Mouse (Mus musculus) adrenal gland, postnatal 4 days (tissue): ENCODE measurements around the gene Lmo7. TPM values are rescaled to one million over a fixed set of nuclear protein-coding genes. Genes with fewer than 3 reads are reported as not detected.

Experiments
- DNase-seq, 2 experiments: peaks; one replicate each; pipeline ENCODE4 v3.0.0; 2021 to 2022; ENCODE audit warnings: low spot score in 2 of 2, mixed read lengths in 2 of 2
- total RNA-seq, 2 experiments: library from RNA; stranded (reverse); gene quantifications; 2 replicates each; pipeline ENCODE4 v1.2.3; 2021

Gene Lmo7
- total RNA-seq, 2 experiments from 2014 or later: 30.0 to 30.8 TPM

DNA sequence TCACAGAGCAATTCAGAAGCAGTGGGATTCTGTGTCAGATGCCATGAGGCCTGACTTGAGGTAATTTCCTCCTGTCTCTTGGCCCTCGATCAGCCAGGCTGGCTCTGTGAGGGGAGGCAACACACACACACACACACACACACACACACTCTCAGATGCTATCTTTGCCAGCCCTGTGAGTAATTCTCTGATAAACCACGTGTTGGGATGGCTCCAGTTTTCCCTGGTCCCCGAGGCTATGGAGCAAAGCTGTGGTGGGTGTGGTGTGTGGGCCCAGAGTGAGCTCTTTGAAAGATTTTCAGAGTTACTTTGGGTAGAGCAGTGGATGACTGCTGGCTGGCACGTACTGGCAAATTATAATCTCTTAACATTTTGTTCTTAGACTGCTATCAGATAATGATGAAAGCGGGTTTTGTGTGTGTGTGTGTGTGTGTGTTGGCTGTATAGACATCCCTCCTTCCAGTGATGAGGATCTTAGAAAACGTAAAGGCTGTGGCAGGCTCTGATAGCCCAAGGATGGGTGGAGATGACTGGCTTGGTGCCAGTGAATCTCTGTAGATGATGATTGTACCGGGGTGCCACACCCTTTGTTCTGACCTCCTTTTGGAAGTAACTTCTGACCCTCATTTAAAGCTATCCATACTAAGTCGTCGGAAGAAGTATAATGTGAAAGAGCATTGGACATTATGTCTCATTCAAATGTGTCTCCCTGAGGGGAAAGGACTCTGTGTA is 140.6 kb downstream of the Lmo7 start:
- no peak for DNase-seq

DNA sequence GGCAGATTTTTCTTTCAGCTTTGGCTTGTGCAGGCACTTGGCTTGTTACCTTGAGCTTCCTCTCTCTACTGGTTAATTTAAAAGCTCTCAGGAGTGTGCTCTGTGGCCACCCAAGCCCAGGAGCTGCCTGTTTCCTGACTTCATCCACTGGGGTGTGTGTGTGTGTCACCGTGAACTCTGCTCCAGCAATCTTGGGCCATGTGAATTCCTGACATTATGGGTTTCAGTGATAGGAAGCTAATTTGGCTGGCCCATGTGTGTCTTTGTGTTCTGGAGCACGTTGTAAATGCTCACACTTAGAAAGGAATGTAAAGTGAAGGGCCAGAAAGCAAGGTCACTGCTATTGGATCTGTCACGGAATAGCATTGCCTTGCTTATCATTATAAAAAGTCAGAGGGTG is 143.1 kb downstream of the Lmo7 start:
- no peak for DNase-seq

DNA sequence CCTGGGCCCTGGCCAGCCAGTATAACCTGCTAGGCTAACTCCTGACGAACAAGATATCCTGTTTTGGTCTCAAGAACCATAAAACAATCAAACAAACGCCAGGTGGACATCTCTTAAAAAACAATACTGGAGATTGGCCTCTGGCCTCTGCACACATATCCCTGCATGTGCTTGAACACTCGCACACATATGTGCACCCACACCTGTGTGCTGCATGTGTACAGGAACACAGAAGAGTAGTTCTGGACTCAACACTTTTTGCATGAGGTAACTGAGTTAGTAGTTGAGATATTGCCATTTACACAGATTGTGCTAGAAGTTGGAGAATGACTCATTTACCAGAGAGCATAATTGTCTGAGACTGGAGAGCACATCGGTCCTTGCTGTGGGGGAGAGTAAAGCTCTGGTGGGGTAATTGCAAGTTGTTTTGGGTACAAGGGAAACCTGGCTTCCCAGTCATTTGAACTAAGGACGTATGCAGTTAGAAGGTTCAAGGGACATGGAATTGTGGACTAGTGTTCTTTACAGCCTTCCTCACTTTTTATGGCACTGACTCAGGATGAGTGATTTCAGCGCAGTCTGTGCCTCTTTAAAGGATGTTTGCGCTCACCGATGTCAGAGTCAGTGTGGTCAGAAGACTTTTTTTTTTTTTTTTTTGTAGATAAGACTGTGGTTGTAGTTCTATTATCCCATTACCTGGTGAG is 148.7 kb downstream of the Lmo7 start:
- no peak for DNase-seq

DNA sequence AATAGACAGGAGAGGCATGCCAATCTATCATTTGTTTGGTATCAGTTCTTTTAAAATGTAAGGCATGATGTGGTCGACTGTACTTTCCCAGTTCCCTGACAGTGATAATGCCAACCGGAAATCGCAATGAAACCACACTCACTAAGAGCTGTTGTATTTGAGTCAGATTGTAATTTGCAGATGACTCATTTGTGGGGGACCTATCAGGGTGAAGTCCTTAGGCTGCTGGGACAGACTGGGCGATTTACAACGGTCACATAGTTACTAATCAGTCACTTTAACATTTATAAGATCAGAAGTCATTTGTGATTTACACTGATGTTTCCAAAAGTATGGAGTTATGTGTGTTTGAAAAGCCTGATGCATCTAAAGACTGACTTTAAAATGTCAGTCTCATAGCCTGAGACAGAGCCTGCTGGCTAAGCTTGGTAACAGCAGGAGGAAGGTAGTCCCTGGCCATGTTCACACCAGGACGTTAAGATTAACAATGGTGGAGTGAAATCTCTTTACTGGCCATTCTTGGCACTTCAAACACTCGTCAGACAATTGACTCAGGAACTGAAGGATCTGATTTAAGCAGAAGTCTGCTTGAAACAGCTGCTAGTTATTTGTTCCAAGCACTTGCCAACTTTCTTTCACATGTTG is 149.4 kb downstream of the Lmo7 start:
- no peak for DNase-seq

DNA sequence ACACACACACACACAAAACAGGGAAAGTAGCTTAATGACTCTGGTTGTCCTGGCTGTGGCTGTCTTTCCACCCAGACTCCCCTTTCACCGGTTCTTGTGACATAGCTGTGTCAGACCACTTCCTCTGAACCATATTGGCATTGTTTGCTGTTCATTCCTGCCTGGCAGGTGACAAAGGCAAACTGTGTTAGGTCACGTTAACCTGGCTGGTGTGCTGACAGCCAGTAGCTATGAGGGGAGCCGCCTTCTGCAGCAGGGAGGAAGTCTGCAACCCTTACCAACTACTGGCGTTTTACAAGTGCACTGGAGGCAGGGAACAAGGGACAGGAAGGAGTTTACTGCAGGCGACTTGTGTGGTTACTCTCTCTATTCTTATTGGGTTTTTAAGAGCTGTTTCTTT is 153.2 kb downstream of the Lmo7 start:
- DNase-seq: no peak

GRCm38 (mm10) chr14:101883787-101884186 is 154.0 kb downstream of the Lmo7 start:
- no peak for DNase-seq

DNA sequence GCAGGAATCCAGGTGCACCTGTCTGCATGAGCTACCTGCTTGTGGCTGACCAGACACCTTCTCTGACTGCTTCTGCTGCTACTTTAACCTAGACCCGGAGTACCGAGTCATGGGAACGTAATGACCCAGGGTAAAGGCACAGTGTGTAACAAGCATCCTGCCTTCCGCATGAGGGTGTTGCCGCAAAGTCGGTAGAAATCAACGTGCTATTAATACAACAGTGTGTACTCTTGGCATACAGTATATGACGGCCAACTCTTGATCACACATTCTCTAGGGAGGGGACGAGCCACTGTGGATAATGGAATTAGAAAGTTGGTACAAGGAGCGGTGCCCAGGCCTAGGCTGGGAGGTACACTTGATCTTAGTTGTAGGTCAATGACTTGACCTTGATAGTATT is 156.6 kb downstream of the Lmo7 start:
- no peak for DNase-seq

DNA sequence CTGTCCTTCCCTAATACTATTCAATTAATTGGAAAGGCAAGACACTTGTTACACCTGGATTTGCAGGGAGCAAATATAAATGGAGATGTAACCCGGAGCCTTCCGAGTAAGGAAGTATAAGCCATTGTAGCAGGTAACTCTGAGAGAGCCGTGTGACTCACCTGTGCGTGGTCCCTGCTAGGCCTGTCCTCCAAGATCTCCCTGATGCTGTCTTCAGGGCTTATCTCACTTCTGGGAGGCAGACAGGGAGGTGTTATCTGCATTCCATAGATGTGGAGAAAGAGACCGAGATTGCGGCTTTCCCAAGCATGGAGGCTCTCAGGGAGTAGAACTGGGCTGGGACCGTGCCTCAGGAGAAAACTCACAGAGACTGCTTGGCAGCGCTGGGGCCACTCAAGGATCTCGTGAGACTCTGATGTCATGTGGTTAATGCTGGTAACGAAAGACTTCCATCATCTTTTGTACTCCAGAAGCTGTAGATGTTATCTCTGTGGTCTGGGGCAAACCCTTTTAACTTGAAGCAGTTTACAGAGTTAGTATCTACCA is 162.2 kb downstream of the Lmo7 start:
- DNase-seq: no peak

GRCm38 (mm10) chr14:101892496-101892895 is 162.7 kb downstream of the Lmo7 start:
- DNase-seq: no peak

DNA sequence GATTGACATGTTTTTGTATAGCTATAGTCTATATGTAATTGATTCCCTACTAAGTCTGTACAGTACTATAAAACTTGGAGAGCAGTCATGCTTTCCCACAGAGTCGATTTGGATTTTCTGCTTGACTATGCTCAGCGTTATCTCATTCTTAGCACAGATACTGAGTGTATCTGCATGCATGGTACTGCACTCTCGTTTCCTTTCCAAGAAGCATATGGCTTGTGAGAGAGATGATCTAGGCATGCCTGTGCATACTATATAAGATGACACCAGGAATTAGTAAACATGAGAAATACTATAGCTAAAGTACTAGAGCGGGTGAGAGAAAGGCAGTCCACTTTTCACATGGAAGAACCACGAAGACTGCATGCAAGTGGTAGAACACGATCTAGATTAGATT is 163.5 kb downstream of the Lmo7 start:
- no peak for DNase-seq

GRCm38 (mm10) chr14:101898250-101898649 is 168.5 kb downstream of the Lmo7 start:
- no peak for DNase-seq

- no peak for DNase-seq
Observed at GRCm38 (mm10) chr14:101901496-101901895, 171.7 kb downstream of the Lmo7 start.

DNA sequence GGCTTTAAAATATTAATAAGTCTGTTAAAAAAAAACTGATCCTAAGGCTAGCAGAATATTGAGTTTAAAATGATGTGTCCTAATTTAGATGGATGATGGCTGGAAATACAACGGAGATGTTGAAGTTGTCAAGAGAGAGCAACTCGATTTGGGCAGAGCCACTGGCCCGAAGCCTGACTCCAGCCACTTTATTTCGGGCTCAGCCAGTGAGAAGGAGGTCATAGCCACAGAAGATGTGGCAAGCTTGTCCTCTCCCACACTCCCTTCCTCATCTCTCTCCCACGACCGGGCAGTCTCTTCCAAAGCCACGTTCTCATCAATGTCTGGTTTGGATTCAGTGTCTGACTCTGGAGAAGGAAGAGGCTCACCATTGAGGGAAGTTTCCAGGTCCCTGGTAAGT is 172.2 kb downstream of the Lmo7 start:
- no peak for DNase-seq

DNA sequence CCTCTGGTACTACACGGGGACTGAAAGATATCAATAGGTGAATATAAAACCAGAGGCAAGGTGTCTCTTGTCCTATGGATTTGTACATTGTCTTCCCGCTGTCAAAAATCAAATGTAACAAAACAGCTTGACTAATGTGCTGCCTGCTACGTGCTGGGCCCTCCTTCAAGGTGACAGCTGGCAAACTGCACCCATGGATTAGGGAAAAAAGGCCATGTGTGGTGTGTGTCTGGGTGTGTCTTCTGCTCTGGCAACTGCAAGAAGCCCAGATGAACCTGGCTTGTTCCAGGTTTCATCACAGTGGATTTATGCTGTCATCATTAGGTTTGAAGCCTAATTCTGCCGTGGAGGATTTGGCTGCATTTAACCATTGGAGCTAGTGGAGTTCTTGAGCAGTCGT is 174.0 kb downstream of the Lmo7 start:
- DNase-seq: no peak

- no peak for DNase-seq
Observed at GRCm38 (mm10) chr14:101911983-101912382, 182.2 kb downstream of the Lmo7 start.

GRCm38 (mm10) chr14:101912392-101912791 is 182.6 kb downstream of the Lmo7 start:
- no peak for DNase-seq

DNA sequence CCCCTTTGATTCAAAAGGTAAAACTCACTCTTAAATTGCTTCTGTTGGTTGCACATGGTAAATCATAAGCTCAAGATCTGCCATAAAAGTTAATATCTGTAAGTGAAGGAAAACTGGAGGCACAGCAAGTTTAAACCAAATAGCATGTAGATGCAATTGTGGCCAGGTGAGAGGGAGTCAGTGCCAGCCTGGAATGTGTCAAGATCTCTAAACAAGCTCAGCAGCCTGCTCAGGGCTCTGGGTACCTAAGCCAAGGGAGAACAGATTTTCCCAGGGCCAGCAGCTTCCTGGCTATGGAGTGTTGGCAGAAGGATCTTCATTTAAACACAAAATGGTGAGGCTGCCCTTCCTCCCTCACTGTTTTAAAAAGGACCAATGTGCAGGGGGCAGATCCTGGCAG is 184.6 kb downstream of the Lmo7 start:
- no peak for DNase-seq

- DNase-seq: no peak
Observed at GRCm38 (mm10) chr14:101915867-101916266, 186.1 kb downstream of the Lmo7 start.

GRCm38 (mm10) chr14:101918471-101918870 is 188.7 kb downstream of the Lmo7 start:
- DNase-seq: no peak

- no peak for DNase-seq
Observed at GRCm38 (mm10) chr14:101927646-101928244, 198.0 kb downstream of the Lmo7 start.

- DNase-seq: no peak
Observed at GRCm38 (mm10) chr14:101930576-101931447, 201.1 kb downstream of the Lmo7 start.
